Mouse (Mus musculus) c-Kit-positive CD71-negative TER-119-negative erythroid progenitor cells, embryonic 14.5 days (primary cell): Measurements from ENCODE around the gene Qrich1.

Experiments
- DNase-seq: peaks from one replicate; pipeline ENCODE4 v3.0.0-alpha.2; 2013; ENCODE audit warnings: low read depth

Qrich1 gene

GRCm38 (mm10) chr9:108516380-108517251 is at the start of gene Qrich1:
Gene Qrich1, plus strand, starts transcription at chr9:108516806.
- peak; percentile 97 for DNase-seq

- no peak for DNase-seq
Measured at GRCm38 (mm10) chr9:108469430-108469829, 47.2 kb upstream of the Qrich1 start.

GRCm38 (mm10) chr9:108469845-108470244 is 46.8 kb upstream of the Qrich1 start:
- no peak for DNase-seq

GRCm38 (mm10) chr9:108474528-108474927 is 42.1 kb upstream of the Qrich1 start:
- DNase-seq, result no peak

GRCm38 (mm10) chr9:108478638-108479156 is 37.9 kb upstream of the Qrich1 start:
- DNase-seq, result no peak

GRCm38 (mm10) chr9:108479241-108479640 is 37.4 kb upstream of the Qrich1 start:
- DNase-seq, result no peak

GRCm38 (mm10) chr9:108479721-108480351 is 36.8 kb upstream of the Qrich1 start, which contains the start of gene Lamb2:
Gene Lamb2, plus strand, starts transcription at chr9:108479736.
- no peak for DNase-seq

- no peak for DNase-seq
Measured at GRCm38 (mm10) chr9:108480813-108481519, 35.6 kb upstream of the Qrich1 start.

- no peak for DNase-seq
Measured at GRCm38 (mm10) chr9:108481520-108482210, 34.9 kb upstream of the Qrich1 start.

GRCm38 (mm10) chr9:108483051-108483790 is 33.4 kb upstream of the Qrich1 start:
- no peak for DNase-seq

- no peak for DNase-seq
Measured at GRCm38 (mm10) chr9:108484021-108484420, 32.6 kb upstream of the Qrich1 start.

- DNase-seq, result no peak
Measured at GRCm38 (mm10) chr9:108485301-108485875, 31.2 kb upstream of the Qrich1 start.

- DNase-seq, result no peak
Measured at GRCm38 (mm10) chr9:108486973-108487530, 29.6 kb upstream of the Qrich1 start.

- no peak for DNase-seq
Measured at GRCm38 (mm10) chr9:108488403-108488802, 28.2 kb upstream of the Qrich1 start.

GRCm38 (mm10) chr9:108489215-108489614 is 27.4 kb upstream of the Qrich1 start:
- no peak for DNase-seq

- no peak for DNase-seq
Measured at GRCm38 (mm10) chr9:108489702-108490558, 26.7 kb upstream of the Qrich1 start.

GRCm38 (mm10) chr9:108490559-108491285 is 25.9 kb upstream of the Qrich1 start, which contains the start of gene Usp19:
Gene Usp19, plus strand, starts transcription at chr9:108490602.
- DNase-seq, result peak; percentile 94

- no peak for DNase-seq
Measured at GRCm38 (mm10) chr9:108491286-108491580, 25.4 kb upstream of the Qrich1 start.
